Mouse (Mus musculus) ES-Bruce4 (cell line): ENCODE measurements around the gene Mtnr1a.

Experiments used
- CTCF ChIP-seq: IDR thresholded peaks from one replicate; pipeline ENCODE4 v1.8.1; 2011; ENCODE audit warnings: low read depth, low read length
- POLR2A ChIP-seq: IDR thresholded peaks from one replicate; pipeline ENCODE4 v1.8.1; 2011; ENCODE audit warnings: low read length; ENCODE audit not compliant: insufficient read depth

GRCm38 (mm10) chr8:45021171-45021570 lies 47.8 kb upstream of the Mtnr1a start:
- TF ChIP-seq CTCF (no peak), POLR2A (no peak)
